Mouse (Mus musculus): ENCODE measurements around the gene Skp1a. TPM values are rescaled to one million over a fixed set of nuclear protein-coding genes. Genes with fewer than 3 reads are reported as not detected.

The Skp1a gene
- polyA plus RNA-seq, 1 experiment from 2014 or later: 1,120 TPM

GRCm38 (mm10) chr11:52227053-52227452 lies 4.7 kb upstream of the Skp1a start:
- no peak overlapping the region for H3K4me2 ChIP-seq (ENCODE audit: low read length)
- H3K4me3 ChIP-seq (ENCODE audit: low read depth, low read length): no peak overlapping the region
- no peaks in the 10 kb centered on the region for H3K9me3 ChIP-seq (replicated peaks; ENCODE audit: control insufficient read depth, low read length, poor library complexity, severe bottlenecking)
- 74% methylated on average over 3 of the region's 3 CpGs for WGBS
- H3K9ac ChIP-seq (ENCODE audit: low read depth, low read length): no peak overlapping the region
- ATAC-seq: no peak
- no peak overlapping the region for H3K27ac ChIP-seq (ENCODE audit: low read length)
- no peaks in the 10 kb centered on the region for H3K36me3 ChIP-seq (ENCODE audit: control insufficient read depth, insufficient read depth, low read length)
- peaks cover 5% of the 10 kb centered on the region; the same call in 1 of the 2 replicates for H3K27me3 ChIP-seq (ENCODE audit: control insufficient read depth, insufficient read depth, low read depth, low read length)
- H3K4me1 ChIP-seq (ENCODE audit: control insufficient read depth, insufficient read depth, low read length): peaks cover 4% of the 10 kb centered on the region

GRCm38 (mm10) chr11:52227466-52228226 lies 4.1 kb upstream of the Skp1a start:
- no peak overlapping the region for H3K27ac ChIP-seq (ENCODE audit: low read length)
- H3K4me1 ChIP-seq (ENCODE audit: control insufficient read depth, insufficient read depth, low read length): peaks cover 4% of the 10 kb centered on the region
- H3K27me3 ChIP-seq (ENCODE audit: control insufficient read depth, insufficient read depth, low read depth, low read length): peaks cover 5% of the 10 kb centered on the region; the same call in 1 of the 2 replicates
- H3K36me3 ChIP-seq (ENCODE audit: control insufficient read depth, insufficient read depth, low read length): no peaks in the 10 kb centered on the region
- 84% methylated on average over 13 of the region's 13 CpGs for WGBS
- H3K4me2 ChIP-seq (ENCODE audit: low read length): no peak overlapping the region
- ATAC-seq: no peak
- no peaks in the 10 kb centered on the region for H3K9me3 ChIP-seq (replicated peaks; ENCODE audit: control insufficient read depth, low read length, poor library complexity, severe bottlenecking)
- H3K4me3 ChIP-seq (ENCODE audit: low read depth, low read length): no peak overlapping the region
- no peak overlapping the region for H3K9ac ChIP-seq (ENCODE audit: low read depth, low read length)

- Histone ChIP-seq H3K9me3 (replicated peaks; ENCODE audit: control insufficient read depth, low read length, poor library complexity, severe bottlenecking) (no peaks in the 10 kb centered on the region), H3K4me1 (ENCODE audit: control insufficient read depth, insufficient read depth, low read length) (peaks cover 12% of the 10 kb centered on the region), H3K36me3 (ENCODE audit: control insufficient read depth, insufficient read depth, low read length) (no peaks in the 10 kb centered on the region), H3K27ac (ENCODE audit: low read length) (no peak overlapping the region), H3K9ac (ENCODE audit: low read depth, low read length) (no peak overlapping the region), H3K27me3 (ENCODE audit: control insufficient read depth, insufficient read depth, low read depth, low read length) (peaks cover 2% of the 10 kb centered on the region; the same call in 1 of the 2 replicates), H3K4me2 (ENCODE audit: low read length) (no peak overlapping the region), H3K4me3 (ENCODE audit: low read depth, low read length) (no peak overlapping the region)
- 87% methylated on average over 7 of the region's 7 CpGs for WGBS
- ATAC-seq: no peak
Observed at GRCm38 (mm10) chr11:52228722-52229448, 2.9 kb upstream of the Skp1a start.

DNA sequence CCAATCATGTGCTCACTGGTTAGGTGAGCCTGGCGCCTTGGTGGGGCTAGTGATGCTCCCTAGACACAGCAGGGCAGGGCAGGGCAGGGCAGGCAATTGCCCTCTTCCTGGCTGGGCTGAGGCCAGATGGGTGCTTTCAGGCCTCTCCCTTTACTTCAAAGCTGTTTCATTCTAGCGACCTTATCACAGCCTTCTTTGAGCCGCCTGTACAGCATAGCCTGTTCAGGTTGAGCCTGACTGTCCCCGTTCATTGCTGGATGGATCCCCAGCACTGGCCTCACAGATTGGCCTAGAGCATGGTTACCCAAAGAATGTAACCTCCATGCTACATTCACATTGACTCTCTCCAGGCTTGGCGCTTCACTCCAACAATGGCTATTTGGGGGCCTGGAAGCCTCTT lies 1.1 kb upstream of the Skp1a start:
- Histone ChIP-seq H3K27ac (ENCODE audit: low read length) (peak overlapping the region; percentile 100), H3K9me3 (replicated peaks; ENCODE audit: control insufficient read depth, low read length, poor library complexity, severe bottlenecking) (no peaks in the 10 kb centered on the region), H3K36me3 (ENCODE audit: control insufficient read depth, insufficient read depth, low read length) (no peaks in the 10 kb centered on the region), H3K9ac (ENCODE audit: low read depth, low read length) (no peak overlapping the region), H3K4me2 (ENCODE audit: low read length) (peak overlapping the region; percentile 68), H3K4me1 (ENCODE audit: control insufficient read depth, insufficient read depth, low read length) (peaks cover 19% of the 10 kb centered on the region), H3K4me3 (ENCODE audit: low read depth, low read length) (peak overlapping the region; percentile 56), H3K27me3 (ENCODE audit: control insufficient read depth, insufficient read depth, low read depth, low read length) (no peaks in the 10 kb centered on the region)
- WGBS: 61% methylated on average over 5 of the region's 5 CpGs
- no peak for ATAC-seq

DNA sequence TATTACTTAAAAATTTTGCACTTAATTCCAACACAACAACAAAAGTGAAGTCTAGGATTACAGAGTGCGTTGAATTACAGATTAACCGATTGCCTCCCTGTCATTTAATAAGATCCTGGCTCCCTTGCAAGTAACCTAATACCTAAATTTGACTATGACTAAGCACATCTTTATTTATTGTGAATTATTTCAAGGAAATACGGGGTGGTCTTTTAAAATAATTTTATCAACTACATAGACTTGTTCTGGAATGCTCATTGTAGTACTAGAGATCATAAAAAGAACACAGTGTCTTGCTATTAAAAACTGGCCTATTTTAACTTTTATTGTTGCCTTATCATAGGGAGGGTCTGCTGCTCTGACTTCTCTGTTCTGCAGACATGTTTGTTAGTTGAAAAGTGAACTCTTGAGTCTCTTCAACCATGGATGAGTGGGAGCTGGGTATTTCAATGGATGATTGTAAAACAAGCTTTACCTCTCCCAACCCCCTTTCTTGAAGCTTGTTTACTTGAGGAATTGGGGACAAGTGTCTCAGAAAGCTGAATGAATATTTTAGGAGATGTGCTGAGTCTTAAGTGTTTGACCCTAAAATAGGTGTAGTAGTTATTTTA lies 1.4 kb downstream of the Skp1a start:
- peak overlapping the region; percentile 88 for H3K9ac ChIP-seq (ENCODE audit: low read depth, low read length)
- peak overlapping the region; percentile 57 for H3K4me2 ChIP-seq (ENCODE audit: low read length)
- H3K36me3 ChIP-seq (ENCODE audit: control insufficient read depth, insufficient read depth, low read length): peaks cover 7% of the 10 kb centered on the region; the same call in 1 of the 2 replicates
- no peaks in the 10 kb centered on the region for H3K9me3 ChIP-seq (replicated peaks; ENCODE audit: control insufficient read depth, low read length, poor library complexity, severe bottlenecking)
- 36% methylated on average over 3 of the region's 3 CpGs for WGBS
- H3K4me1 ChIP-seq (ENCODE audit: control insufficient read depth, insufficient read depth, low read length): peaks cover 19% of the 10 kb centered on the region
- no peak overlapping the region for H3K27ac ChIP-seq (ENCODE audit: low read length)
- ATAC-seq: no peak
- no peaks in the 10 kb centered on the region for H3K27me3 ChIP-seq (ENCODE audit: control insufficient read depth, insufficient read depth, low read depth, low read length)
- H3K4me3 ChIP-seq (ENCODE audit: low read depth, low read length): peak overlapping the region; percentile 56

GRCm38 (mm10) chr11:52233906-52234305 lies 2.1 kb downstream of the Skp1a start:
- Histone ChIP-seq H3K4me2 (ENCODE audit: low read length) (peak overlapping the region; percentile 57; the same call in 1 of the 2 replicates), H3K27ac (ENCODE audit: low read length) (no peak overlapping the region), H3K27me3 (ENCODE audit: control insufficient read depth, insufficient read depth, low read depth, low read length) (no peaks in the 10 kb centered on the region), H3K9me3 (replicated peaks; ENCODE audit: control insufficient read depth, low read length, poor library complexity, severe bottlenecking) (no peaks in the 10 kb centered on the region), H3K9ac (ENCODE audit: low read depth, low read length) (no peak overlapping the region), H3K4me3 (ENCODE audit: low read depth, low read length) (no peak overlapping the region), H3K4me1 (ENCODE audit: control insufficient read depth, insufficient read depth, low read length) (peaks cover 19% of the 10 kb centered on the region), H3K36me3 (ENCODE audit: control insufficient read depth, insufficient read depth, low read length) (peaks cover 9% of the 10 kb centered on the region; the same call in 1 of the 2 replicates)
- WGBS: 97% methylated on average over 1 of the region's 1 CpGs
- no peak for ATAC-seq

DNA sequence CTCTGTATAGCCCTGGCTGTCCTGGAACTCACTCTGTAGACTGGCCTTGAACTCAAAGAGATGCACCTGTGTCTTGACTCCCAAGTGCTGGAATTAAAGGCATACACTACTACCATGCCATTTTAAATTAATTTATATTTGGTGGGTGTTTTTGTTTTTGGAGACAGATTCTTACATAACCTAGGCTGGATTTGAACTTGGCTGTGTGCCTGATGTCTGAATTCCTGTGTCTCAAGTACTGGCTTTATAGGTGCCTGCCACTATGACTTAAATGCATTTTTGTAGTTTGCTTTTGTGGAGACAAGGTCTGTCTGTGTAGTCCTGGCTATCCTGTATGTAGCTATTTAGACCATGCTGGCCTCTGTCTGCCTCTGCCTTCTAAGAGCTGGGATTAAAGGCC lies 2.7 kb downstream of the Skp1a start:
- Histone ChIP-seq H3K9me3 (replicated peaks; ENCODE audit: control insufficient read depth, low read length, poor library complexity, severe bottlenecking) (no peaks in the 10 kb centered on the region), H3K4me1 (ENCODE audit: control insufficient read depth, insufficient read depth, low read length) (peaks cover 19% of the 10 kb centered on the region), H3K36me3 (ENCODE audit: control insufficient read depth, insufficient read depth, low read length) (peaks cover 9% of the 10 kb centered on the region; the same call in 1 of the 2 replicates), H3K27me3 (ENCODE audit: control insufficient read depth, insufficient read depth, low read depth, low read length) (no peaks in the 10 kb centered on the region), H3K9ac (ENCODE audit: low read depth, low read length) (no peak overlapping the region), H3K27ac (ENCODE audit: low read length) (no peak overlapping the region), H3K4me2 (ENCODE audit: low read length) (no peak overlapping the region), H3K4me3 (ENCODE audit: low read depth, low read length) (no peak overlapping the region)
- no peak for ATAC-seq

DNA sequence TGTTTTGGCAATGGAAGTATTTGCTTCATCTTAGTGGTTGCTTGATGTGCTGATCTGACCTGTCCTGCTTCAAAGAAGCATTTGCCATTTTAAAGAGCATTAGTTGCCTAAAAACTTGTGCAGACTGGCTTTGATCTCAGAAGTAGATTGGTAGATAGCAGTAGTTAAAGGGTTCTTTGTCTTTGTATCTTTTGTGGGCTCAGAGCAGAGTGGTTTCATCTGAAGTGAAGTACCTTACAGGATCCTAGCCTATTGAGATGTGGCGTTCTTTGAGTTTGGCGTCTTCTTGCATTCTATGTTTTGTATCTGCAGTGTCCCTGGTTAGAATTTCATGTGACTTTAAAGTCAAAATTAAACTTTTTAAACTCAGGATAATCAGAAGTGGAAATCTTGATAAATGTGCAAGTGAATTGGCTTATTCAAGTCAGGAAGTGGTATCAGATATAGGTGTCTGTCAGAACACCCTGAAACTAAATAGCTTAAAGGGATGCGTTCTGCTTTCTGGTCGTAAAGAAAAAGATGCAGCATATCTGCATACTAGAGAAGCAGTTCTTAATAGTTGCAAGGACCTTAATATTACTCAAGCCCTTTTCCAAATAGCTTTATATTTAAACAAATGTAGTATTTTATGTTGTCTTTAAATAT lies 9.2 kb downstream of the Skp1a start:
- H3K36me3 ChIP-seq (ENCODE audit: control insufficient read depth, insufficient read depth, low read length): peaks cover 20% of the 10 kb centered on the region
- no peaks in the 10 kb centered on the region for H3K9me3 ChIP-seq (replicated peaks; ENCODE audit: control insufficient read depth, low read length, poor library complexity, severe bottlenecking)
- no peak overlapping the region for H3K27ac ChIP-seq (ENCODE audit: low read length)
- H3K4me3 ChIP-seq (ENCODE audit: low read depth, low read length): no peak overlapping the region
- no peak overlapping the region for H3K9ac ChIP-seq (ENCODE audit: low read depth, low read length)
- H3K4me2 ChIP-seq (ENCODE audit: low read length): no peak overlapping the region
- no peaks in the 10 kb centered on the region for H3K4me1 ChIP-seq (ENCODE audit: control insufficient read depth, insufficient read depth, low read length)
- no peak for ATAC-seq
- WGBS: 87% methylated on average over 4 of the region's 4 CpGs
- no peaks in the 10 kb centered on the region for H3K27me3 ChIP-seq (ENCODE audit: control insufficient read depth, insufficient read depth, low read depth, low read length)

All from midbrain, embryonic 16.5 days (tissue).